Mouse (Mus musculus) lung, embryonic 15.5 days (tissue): ENCODE measurements around the gene Crtc1. TPM values are rescaled to one million over a fixed set of nuclear protein-coding genes. Genes with fewer than 3 reads are reported as not detected.

ENCODE experiments used
- ATAC-seq: fragments of 200-750 bp; cut with Nextera tagmentation; 2 replicates; pipeline ENCODE4 v1.8.0; 2017; ENCODE audit warnings: moderate number of reproducible peaks, borderline replicate concordance; ENCODE audit not compliant: low FRiP score, low TSS enrichment; ENCODE audit errors: extremely low read depth
- H3K27ac ChIP-seq: fragments of 300-500 bp; sonication (generic); 2 replicates; pipeline ENCODE4 v1.5.1; 2015; ENCODE audit warnings: moderate library complexity, mild to moderate bottlenecking, inconsistent platforms
- H3K27me3 ChIP-seq: fragments of 300-500 bp; sonication (generic); 2 replicates; pipeline ENCODE4 v1.6.1; 2015; ENCODE audit warnings: inconsistent platforms
- H3K36me3 ChIP-seq: fragments of 300-500 bp; sonication (generic); 2 replicates; pipeline ENCODE4 v1.6.1; 2015; ENCODE audit warnings: inconsistent platforms
- H3K4me1 ChIP-seq: fragments of 300-500 bp; sonication (generic); 2 replicates; pipeline ENCODE4 v1.6.1; 2015; ENCODE audit warnings: inconsistent platforms
- H3K4me2 ChIP-seq: fragments of 300-500 bp; sonication (generic); 2 replicates; pipeline ENCODE4 v1.6.1; 2015; ENCODE audit warnings: inconsistent platforms, mild to moderate bottlenecking, moderate library complexity
- H3K4me3 ChIP-seq: fragments of 300-500 bp; sonication (generic); 2 replicates; pipeline ENCODE4 v1.5.1; 2015; ENCODE audit warnings: mild to moderate bottlenecking, inconsistent platforms
- H3K9ac ChIP-seq: fragments of 300-500 bp; sonication (generic); 2 replicates; pipeline ENCODE4 v1.6.1; 2015; ENCODE audit warnings: inconsistent platforms
- H3K9me3 ChIP-seq: fragments of 300-500 bp; sonication (generic); 2 replicates; pipeline ENCODE4 v1.6.1; 2016; ENCODE audit warnings: inconsistent platforms
- WGBS: fragments of 180-500 bp; shearing (Covaris S2); methylation state at CpG from one replicate; pipeline ENCODE4 v1.1.7; 2015; 5-methylcytosine and 5-hydroxymethylcytosine counted together
- polyA plus RNA-seq: library from polyadenylated mRNA; unstranded; fragments of >200 nt; fragmentation: Nextera tagmentation; extraction: Ambion mirVana; gene quantifications from 2 replicates; pipeline ENCODE4 v1.2.1, GENCODE M21; 2015

Crtc1 gene
- polyA plus RNA-seq, 1 experiment from 2014 or later = 17.6 TPM

- H3K4me1 ChIP-seq = peaks cover 41% of the 10 kb centered on the region
- H3K4me2 ChIP-seq = no peak overlapping the region
- no peaks in the 10 kb centered on the region for H3K36me3 ChIP-seq
- no peak overlapping the region for H3K4me3 ChIP-seq
- 29% methylated on average over 10 of the region's 10 CpGs for WGBS
- H3K27me3 ChIP-seq = no peaks in the 10 kb centered on the region
- 0 out of 2 replicates have a peak overlapping the region, but pooled peaks have one; percentile 6 for H3K9ac ChIP-seq
- no peak for ATAC-seq
- no peaks in the 10 kb centered on the region for H3K9me3 ChIP-seq
- H3K27ac ChIP-seq = no peak overlapping the region
Observed at GRCm38 (mm10) chr8:70417914-70418313, 21.5 kb downstream of the Crtc1 start.

- H3K9me3 ChIP-seq = no peaks in the 10 kb centered on the region
- no peak overlapping the region for H3K27ac ChIP-seq
- no peak overlapping the region for H3K4me3 ChIP-seq
- no peak overlapping the region for H3K4me2 ChIP-seq
- no peaks in the 10 kb centered on the region for H3K36me3 ChIP-seq
- H3K27me3 ChIP-seq = no peaks in the 10 kb centered on the region
- peaks cover 41% of the 10 kb centered on the region for H3K4me1 ChIP-seq
- no peak for ATAC-seq
- no peak overlapping the region for H3K9ac ChIP-seq
- WGBS = 56% methylated on average over 6 of the region's 6 CpGs
Observed at GRCm38 (mm10) chr8:70416941-70417340, 22.4 kb downstream of the Crtc1 start.

GRCm38 (mm10) chr8:70415540-70416451 lies 23.6 kb downstream of the Crtc1 start:
- peaks cover 41% of the 10 kb centered on the region for H3K4me1 ChIP-seq

GRCm38 (mm10) chr8:70414310-70414946 lies 25.0 kb downstream of the Crtc1 start:
- WGBS = 82% methylated on average over 6 of the region's 6 CpGs
- H3K4me1 ChIP-seq = peaks cover 45% of the 10 kb centered on the region
- no peak overlapping the region for H3K9ac ChIP-seq
- no peak overlapping the region for H3K4me2 ChIP-seq
- no peaks in the 10 kb centered on the region for H3K27me3 ChIP-seq
- H3K9me3 ChIP-seq = no peaks in the 10 kb centered on the region
- no peaks in the 10 kb centered on the region for H3K36me3 ChIP-seq
- no peak overlapping the region for H3K4me3 ChIP-seq
- no peak for ATAC-seq
- no peak overlapping the region for H3K27ac ChIP-seq

More at GRCm38 (mm10) chr8:70415540-70416451, 23.6 kb downstream of the Crtc1 start:
- Histone ChIP-seq H3K36me3 (no peaks in the 10 kb centered on the region), H3K4me3 (no peak overlapping the region), H3K27ac (no peak overlapping the region), H3K9ac (no peak overlapping the region), H3K27me3 (no peaks in the 10 kb centered on the region), H3K9me3 (no peaks in the 10 kb centered on the region), H3K4me2 (no peak overlapping the region)
- 72% methylated on average over 8 of the region's 8 CpGs for WGBS
- 0 out of 2 replicates have a peak, but pooled peaks have one; percentile 11 for ATAC-seq

GRCm38 (mm10) chr8:70410281-70410680 lies 29.1 kb downstream of the Crtc1 start:
- ATAC-seq = no peak
- no peaks in the 10 kb centered on the region for H3K36me3 ChIP-seq
- no peaks in the 10 kb centered on the region for H3K9me3 ChIP-seq
- WGBS = 90% methylated on average over 5 of the region's 5 CpGs
- peak overlapping the region; percentile 33; the same call in 1 of the 2 replicates for H3K27ac ChIP-seq
- H3K27me3 ChIP-seq = no peaks in the 10 kb centered on the region
- no peak overlapping the region for H3K4me2 ChIP-seq
- H3K9ac ChIP-seq = no peak overlapping the region
- peaks cover 49% of the 10 kb centered on the region for H3K4me1 ChIP-seq
- H3K4me3 ChIP-seq = no peak overlapping the region

GRCm38 (mm10) chr8:70409455-70409871 lies 29.9 kb downstream of the Crtc1 start:
- H3K4me3 ChIP-seq = no peak overlapping the region
- no peak overlapping the region for H3K9ac ChIP-seq
- no peaks in the 10 kb centered on the region for H3K9me3 ChIP-seq
- ATAC-seq = 0 out of 2 replicates have a peak, but pooled peaks have one; percentile 30
- H3K4me2 ChIP-seq = no peak overlapping the region; the same call in 1 of the 2 replicates
- no peaks in the 10 kb centered on the region for H3K27me3 ChIP-seq
- peak overlapping the region; percentile 84 for H3K27ac ChIP-seq
- no peaks in the 10 kb centered on the region for H3K36me3 ChIP-seq
- peaks cover 53% of the 10 kb centered on the region for H3K4me1 ChIP-seq
- 26% methylated on average over 9 of the region's 9 CpGs for WGBS

GRCm38 (mm10) chr8:70409019-70409418 lies 30.4 kb downstream of the Crtc1 start:
- Histone ChIP-seq H3K27me3 (no peaks in the 10 kb centered on the region), H3K9ac (no peak overlapping the region), H3K4me1 (peaks cover 53% of the 10 kb centered on the region), H3K9me3 (no peaks in the 10 kb centered on the region), H3K27ac (peak overlapping the region; percentile 84), H3K4me2 (no peak overlapping the region), H3K36me3 (no peaks in the 10 kb centered on the region), H3K4me3 (no peak overlapping the region)
- WGBS = 63% methylated on average over 10 of the region's 10 CpGs
- ATAC-seq = no peak

GRCm38 (mm10) chr8:70408301-70408700 lies 31.1 kb downstream of the Crtc1 start:
- Histone ChIP-seq H3K9ac (no peak overlapping the region), H3K4me3 (no peak overlapping the region), H3K27me3 (no peaks in the 10 kb centered on the region), H3K36me3 (no peaks in the 10 kb centered on the region), H3K4me2 (no peak overlapping the region), H3K4me1 (peaks cover 53% of the 10 kb centered on the region), H3K27ac (peak overlapping the region; percentile 84), H3K9me3 (no peaks in the 10 kb centered on the region)
- 41% methylated on average over 6 of the region's 6 CpGs for WGBS
- peak; percentile 52; the same call in 1 of the 2 replicates for ATAC-seq

- Histone ChIP-seq H3K27me3 (no peaks in the 10 kb centered on the region), H3K9ac (no peak overlapping the region), H3K4me2 (no peak overlapping the region), H3K27ac (peak overlapping the region; percentile 84), H3K4me3 (no peak overlapping the region), H3K9me3 (no peaks in the 10 kb centered on the region), H3K36me3 (no peaks in the 10 kb centered on the region), H3K4me1 (peaks cover 53% of the 10 kb centered on the region)
- peak; percentile 27 for ATAC-seq
- WGBS = 69% methylated on average over 11 of the region's 11 CpGs
Observed at GRCm38 (mm10) chr8:70406427-70407069, 32.8 kb downstream of the Crtc1 start.

GRCm38 (mm10) chr8:70405189-70405588 lies 34.2 kb downstream of the Crtc1 start:
- H3K4me2 ChIP-seq = no peak overlapping the region
- ATAC-seq = no peak
- no peaks in the 10 kb centered on the region for H3K9me3 ChIP-seq
- 30% methylated on average over 7 of the region's 7 CpGs for WGBS
- no peak overlapping the region for H3K4me3 ChIP-seq
- peaks cover 49% of the 10 kb centered on the region for H3K4me1 ChIP-seq
- no peak overlapping the region for H3K9ac ChIP-seq
- H3K27ac ChIP-seq = no peak overlapping the region
- no peaks in the 10 kb centered on the region for H3K36me3 ChIP-seq
- no peaks in the 10 kb centered on the region for H3K27me3 ChIP-seq

- Histone ChIP-seq H3K4me3 (no peak overlapping the region), H3K4me1 (peaks cover 40% of the 10 kb centered on the region), H3K27ac (no peak overlapping the region), H3K9ac (no peak overlapping the region), H3K36me3 (no peaks in the 10 kb centered on the region), H3K9me3 (no peaks in the 10 kb centered on the region), H3K4me2 (no peak overlapping the region), H3K27me3 (no peaks in the 10 kb centered on the region)
- WGBS = 93% methylated on average over 3 of the region's 3 CpGs
- no peak for ATAC-seq
Observed at GRCm38 (mm10) chr8:70404212-70404611, 35.2 kb downstream of the Crtc1 start.
